Mouse (Mus musculus) heart, postnatal 0 days (tissue): ENCODE measurements around the gene Fat3. TPM values are rescaled to one million over a fixed set of nuclear protein-coding genes. Genes with fewer than 3 reads are reported as not detected.

Experiments used
- ATAC-seq: fragments of 200-750 bp; cut with Nextera tagmentation; 2 replicates; pipeline ENCODE4 v1.8.0; 2017; ENCODE audit warnings: low read depth, moderate number of reproducible peaks, moderate library complexity; ENCODE audit not compliant: insufficient read depth
- DNase-seq: peaks from one replicate; pipeline ENCODE4 v3.0.0-alpha.2; 2016; ENCODE audit warnings: low spot score
- H3K27ac ChIP-seq: fragments of 300-500 bp; sonication (generic); 2 replicates; pipeline ENCODE4 v1.5.1; 2014; ENCODE audit warnings: low read depth, mild to moderate bottlenecking
- H3K27me3 ChIP-seq: fragments of 300-500 bp; sonication (generic); 2 replicates; pipeline ENCODE4 v1.6.1; 2014; ENCODE audit warnings: low read length, mixed read lengths; ENCODE audit not compliant: control insufficient read depth, insufficient read depth
- H3K36me3 ChIP-seq: fragments of 300-500 bp; sonication (generic); replicated peaks from 2 replicates; pipeline ENCODE4 v1.6.1; 2014; ENCODE audit warnings: low read length, mixed read lengths; ENCODE audit not compliant: control insufficient read depth, insufficient read depth
- H3K4me1 ChIP-seq: fragments of 300-500 bp; sonication (generic); 2 replicates; pipeline ENCODE4 v1.6.1; 2014; ENCODE audit warnings: antibody characterized with exemption; ENCODE audit not compliant: control insufficient read depth, insufficient read depth
- H3K4me2 ChIP-seq: fragments of 300-500 bp; sonication (generic); 2 replicates; pipeline ENCODE4 v1.6.1; 2014; ENCODE audit warnings: low read depth, mild to moderate bottlenecking, low read length, moderate library complexity
- H3K4me3 ChIP-seq: fragments of 300-500 bp; sonication (generic); 2 replicates; pipeline ENCODE4 v1.5.1; 2014; ENCODE audit warnings: low read depth, low read length
- H3K9ac ChIP-seq: fragments of 300-500 bp; sonication (generic); replicated peaks from 2 replicates; pipeline ENCODE4 v1.6.1; 2014; ENCODE audit warnings: low read depth, low read length, mixed read lengths
- H3K9me3 ChIP-seq: fragments of 300-500 bp; sonication (generic); replicated peaks from 2 replicates; pipeline ENCODE4 v1.6.1; 2016; ENCODE audit warnings: low read length; ENCODE audit not compliant: control insufficient read depth
- CTCF ChIP-seq: IDR thresholded peaks from 2 replicates; pipeline ENCODE4 v1.5.1; 2016; ENCODE audit warnings: antibody characterized with exemption, control low read depth, low read depth
- EP300 ChIP-seq: IDR thresholded peaks from 2 replicates; pipeline ENCODE4 v1.6.1; 2016; ENCODE audit warnings: antibody characterized with exemption, low read depth
- WGBS: fragments of 180-500 bp; shearing (Covaris S2); extraction: QIAGEN DNeasy Blood & Tissue Kit; methylation state at CpG from one replicate; pipeline ENCODE4 v1.1.7; 2014; 5-methylcytosine and 5-hydroxymethylcytosine counted together
- polyA plus RNA-seq: library from polyadenylated mRNA; unstranded; fragments of >200 nt; fragmentation: Nextera tagmentation; extraction: Ambion mirVana; gene quantifications from 2 replicates; pipeline ENCODE4 v1.2.1, GENCODE M21; 2015
- total RNA-seq: library from RNA; depleted of rRNA; stranded (reverse); fragments of >200 nt; gene quantifications from 2 replicates; pipeline ENCODE4 v1.2.3, GENCODE M21; 2014; ENCODE audit warnings: low replicate concordance

Gene Fat3
- total and polyA plus RNA-seq, 2 experiments from 2014 or later, result 0.19 to 2.4 TPM

GRCm38 (mm10) chr9:15920271-15920670, 580.8 kb downstream of the Fat3 start:
- H3K4me3 ChIP-seq, result no peak overlapping the region
- TF ChIP-seq EP300 (no peak), CTCF (no peak)

GRCm38 (mm10) chr9:15919373-15920005, 581.6 kb downstream of the Fat3 start:
- Histone ChIP-seq H3K36me3 (no peaks in the 10 kb centered on the region), H3K27ac (no peak overlapping the region), H3K4me3 (no peak overlapping the region), H3K4me1 (no peaks in the 10 kb centered on the region), H3K9me3 (no peaks in the 10 kb centered on the region), H3K27me3 (no peaks in the 10 kb centered on the region), H3K4me2 (no peak overlapping the region), H3K9ac (no peak overlapping the region)
- DNase-seq, result peak; percentile 13
- 53% methylated on average over 5 of the region's 5 CpGs for WGBS
- TF ChIP-seq EP300 (no peak), CTCF (peak; percentile 68)
- no peak for ATAC-seq

More at GRCm38 (mm10) chr9:15920271-15920670, 580.8 kb downstream of the Fat3 start:
- no peak for ATAC-seq
- 50% methylated on average over 4 of the region's 4 CpGs for WGBS
- Histone ChIP-seq H3K4me1 (no peaks in the 10 kb centered on the region), H3K36me3 (no peaks in the 10 kb centered on the region), H3K9me3 (no peaks in the 10 kb centered on the region), H3K27me3 (no peaks in the 10 kb centered on the region), H3K9ac (no peak overlapping the region), H3K4me2 (no peak overlapping the region), H3K27ac (no peak overlapping the region)
- DNase-seq, result no peak

DNA sequence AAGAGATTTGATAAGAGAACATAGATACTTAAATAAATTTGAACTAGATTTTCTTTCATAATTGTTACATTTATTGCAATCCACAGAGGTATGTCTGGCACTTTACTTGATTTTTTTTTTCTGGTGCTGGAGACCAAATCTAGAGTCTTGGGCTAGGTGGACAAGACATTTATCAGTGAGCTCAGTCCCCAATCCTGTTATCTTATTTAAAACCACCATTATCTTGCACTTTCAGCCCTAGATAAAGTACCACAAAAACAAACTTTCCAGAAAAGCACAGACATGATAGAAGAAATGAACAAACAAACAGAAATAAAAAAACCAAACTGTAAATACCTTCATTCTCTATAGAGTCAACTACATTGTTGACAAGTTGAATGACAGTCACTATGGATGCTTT, 584.5 kb downstream of the Fat3 start:
- H3K27me3 ChIP-seq, result no peaks in the 10 kb centered on the region
- no peak for DNase-seq
- ATAC-seq, result no peak
- H3K4me3 ChIP-seq, result no peak overlapping the region
- H3K9ac ChIP-seq, result no peak overlapping the region
- no peaks in the 10 kb centered on the region for H3K4me1 ChIP-seq
- H3K27ac ChIP-seq, result no peak overlapping the region
- no peaks in the 10 kb centered on the region for H3K9me3 ChIP-seq
- TF ChIP-seq EP300, result no peak
- no peak for TF ChIP-seq CTCF
- no peak overlapping the region for H3K4me2 ChIP-seq
- H3K36me3 ChIP-seq, result no peaks in the 10 kb centered on the region

DNA sequence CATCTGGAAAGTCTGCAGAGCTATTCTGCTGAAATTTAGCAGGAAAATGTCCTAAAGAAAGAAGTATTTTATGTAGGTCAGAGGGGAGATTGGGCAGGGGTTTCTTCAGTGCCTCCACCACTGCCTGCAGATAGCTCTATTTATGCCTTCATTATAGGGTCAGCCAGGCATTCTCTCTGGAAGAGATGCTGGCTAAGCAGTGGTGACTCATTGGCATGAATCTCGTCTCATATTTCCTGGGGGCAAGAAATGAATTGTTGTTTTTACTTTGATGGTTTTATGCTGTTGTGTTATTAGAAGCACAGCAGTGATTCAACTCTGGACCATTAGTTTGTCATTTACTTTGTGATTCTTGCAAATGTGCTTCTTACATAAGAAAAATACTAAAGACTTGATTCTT, 588.4 kb downstream of the Fat3 start:
- WGBS, result 43% methylated on average over 1 of the region's 1 CpGs
- DNase-seq, result no peak

DNA sequence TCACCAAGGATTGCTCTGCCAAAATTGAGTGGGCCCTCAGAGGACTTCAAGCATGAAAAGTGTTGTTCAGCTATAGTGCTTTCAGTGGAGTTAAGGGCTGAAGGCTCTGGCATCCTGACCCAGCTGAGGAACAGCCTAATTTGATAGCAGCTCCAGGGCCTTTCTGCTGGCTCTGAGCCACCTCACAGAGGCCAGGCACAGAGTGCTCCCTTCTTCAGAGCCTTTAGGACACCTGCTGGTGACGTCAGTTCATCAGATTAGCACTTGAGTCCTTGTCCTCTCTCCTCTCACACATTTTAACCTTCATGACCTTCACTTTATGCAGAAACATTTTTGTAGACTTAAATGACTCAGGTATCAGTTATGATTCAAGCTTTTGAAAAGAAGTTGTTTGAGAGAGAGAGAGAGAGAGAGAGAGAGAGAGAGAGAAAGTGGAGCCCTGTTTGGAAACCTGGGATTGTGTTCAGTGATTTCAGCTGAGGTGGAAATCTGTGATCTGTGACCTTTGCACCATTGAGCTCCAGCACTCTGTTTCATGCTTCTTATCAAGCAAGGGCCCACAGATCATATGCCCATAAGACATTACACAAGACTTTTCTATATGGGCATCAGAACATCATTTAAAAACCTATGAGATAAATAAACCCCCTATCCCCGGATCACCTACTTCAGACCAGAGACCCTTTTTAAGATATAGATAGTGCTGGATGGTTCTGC, 591.5 kb downstream of the Fat3 start:
- Histone ChIP-seq H3K27ac (no peak overlapping the region), H3K27me3 (no peaks in the 10 kb centered on the region), H3K4me3 (no peak overlapping the region), H3K9ac (no peak overlapping the region), H3K9me3 (no peaks in the 10 kb centered on the region), H3K4me2 (no peak overlapping the region), H3K36me3 (no peaks in the 10 kb centered on the region), H3K4me1 (0 out of 2 replicates have a peak, but pooled peaks cover 10% of the 10 kb centered on the region)
- WGBS, result 50% methylated on average over 2 of the region's 2 CpGs
- TF ChIP-seq EP300 (no peak), CTCF (no peak)
- no peak for DNase-seq
- no peak for ATAC-seq

More for the DNA sequence above, 588.4 kb downstream of the Fat3 start:
- TF ChIP-seq CTCF, result no peak
- no peak for ATAC-seq
- H3K4me2 ChIP-seq, result no peak overlapping the region
- no peak overlapping the region for H3K4me3 ChIP-seq
- 0 out of 2 replicates have a peak, but pooled peaks cover 10% of the 10 kb centered on the region for H3K4me1 ChIP-seq
- H3K27ac ChIP-seq, result no peak overlapping the region
- no peaks in the 10 kb centered on the region for H3K27me3 ChIP-seq
- H3K36me3 ChIP-seq, result no peaks in the 10 kb centered on the region
- H3K9me3 ChIP-seq, result no peaks in the 10 kb centered on the region
- H3K9ac ChIP-seq, result no peak overlapping the region
